Mouse (Mus musculus): ENCODE results near the gene Mid1ip1.

DNA sequence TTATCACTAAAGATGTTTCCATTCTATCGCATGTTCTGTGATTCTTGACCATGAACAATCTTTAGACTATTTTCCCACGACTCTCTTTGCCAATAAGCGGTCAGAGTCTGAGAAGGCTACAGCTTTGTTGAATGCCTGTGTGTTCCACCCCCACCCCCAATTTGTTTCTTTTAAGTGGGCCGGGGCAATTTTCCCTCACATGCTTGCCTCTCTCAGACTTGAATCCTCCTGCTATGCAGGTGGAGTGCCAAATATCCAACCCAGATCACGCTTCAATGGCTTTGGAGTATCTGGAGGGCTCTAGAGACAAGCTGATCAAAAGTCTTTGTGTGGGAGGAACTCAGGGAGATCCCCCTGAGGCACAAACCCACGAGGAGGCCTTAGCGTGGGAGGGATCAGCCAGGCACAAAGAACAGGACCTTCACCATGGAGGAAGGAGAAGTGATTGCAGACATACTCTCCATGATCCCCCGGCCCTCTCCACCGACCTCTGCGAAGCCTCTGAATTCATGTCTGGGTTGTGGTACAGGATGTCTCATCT is 48.7 kb downstream of the Mid1ip1 start:
- TF ChIP-seq ETS1 (conservative IDR thresholded peaks at IDR 0.05; ENCODE audit: low read depth, low read length) (no peak), CTCF (conservative IDR thresholded peaks at IDR 0.05 in 1 of 2, IDR thresholded peaks at IDR 0.05 in 1 of 2; ENCODE audit: low read depth in 2 of 2, low read length in 2 of 2) (no peak), ZC3H11A (IDR thresholded peaks at IDR 0.05; ENCODE audit: low read depth, low read length) (no peak), POLR2AphosphoS2 (IDR thresholded peaks at IDR 0.05; ENCODE audit: low read depth, low read length) (no peak), ZKSCAN1 (IDR thresholded peaks at IDR 0.05; ENCODE audit: borderline replicate concordance, low read depth, low read length) (no peak), JUN (IDR thresholded peaks at IDR 0.05; ENCODE audit: insufficient read depth, low read depth, low read length) (no peak), MYC (IDR thresholded peaks at IDR 0.05; ENCODE audit: low read depth, low read length) (no peak)

Data from CH12.LX (cell line).